Mouse (Mus musculus) Patski (cell line): ENCODE measurements around the gene Pde1b. TPM values are rescaled to one million over a fixed set of nuclear protein-coding genes. Genes with fewer than 3 reads are reported as not detected.

Experiments
- ATAC-seq: fragments of 100-300 bp; one replicate; pipeline ENCODE4 v1.8.0; 2021
- CTCF ChIA-PET: fragments of 350-600 bp; sonication (Branson Sonifier 250); formaldehyde crosslinking; loops from one replicate; lab custom pipeline; 2022; ENCODE audit warnings: inconsistent platforms; lab: Charles Lee
- POLR2A ChIA-PET: fragments of 350-600 bp; sonication (Branson Sonifier 250); formaldehyde crosslinking; loops from one replicate; lab custom pipeline; 2022; ENCODE audit warnings: antibody characterized with exemption, inconsistent platforms; lab: Charles Lee
- DNase-seq: peaks from one replicate; pipeline ENCODE4 v3.0.0-alpha.2; 2011; ENCODE audit warnings: low read depth, low spot score
- H3K27me3 ChIP-seq: fragments of 371-371 bp; one replicate; pipeline ENCODE4 v1.5.1; 2021
- CTCF ChIP-seq: fragments of 100-300 bp; IDR thresholded peaks from one replicate; pipeline ENCODE4 v1.5.1; 2021
- in situ Hi-C: fragments of 300-500 bp; cut with MboI; formaldehyde crosslinking; loops from 3 replicates; pipeline ENCODE4 v1.11.1; 2018; ENCODE audit warnings: low pct_unique_long_range_greater_than_20kb, mixed read lengths
- polyA plus RNA-seq: library from polyadenylated mRNA; unstranded; gene quantifications from one replicate; pipeline ENCODE4 v1.2.3, GENCODE M21; 2021

Gene Pde1b
- polyA plus RNA-seq, 1 experiment from 2014 or later: 1.4 TPM

- H3K27me3 ChIP-seq: peaks cover 32% of the 10 kb centered on the region
- ATAC-seq: peak; percentile 10
- in situ Hi-C loops: no loop called here
- ChIA-PET POLR2A (no interaction called here), CTCF (no interaction called here)
- DNase-seq: no peak
- TF ChIP-seq CTCF: no peak
Observed at GRCm38 (mm10) chr15:103503251-103503600, 392 bp downstream of the Pde1b start.

- CTCF ChIA-PET: interaction anchor here (1.4 kb wide), 1 partner anchor 11 kb away, joined by 4 read pairs; no protein-coding TSS in a partner anchor
- POLR2A ChIA-PET: no interaction called here
Observed at GRCm38 (mm10) chr15:103503660-103504059, 826 bp downstream of the Pde1b start.

GRCm38 (mm10) chr15:103509317-103509716 lies 6.5 kb downstream of the Pde1b start:
- no peak for ATAC-seq
- TF ChIP-seq CTCF: no peak
- peaks cover 31% of the 10 kb centered on the region for H3K27me3 ChIP-seq
- in situ Hi-C loops: no loop called here
- ChIA-PET POLR2A (no interaction called here), CTCF (interaction anchor here (3.3 kb wide), 1 partner anchor 9 kb away, joined by 21 read pairs; no protein-coding TSS in a partner anchor)
- no peak for DNase-seq

More at GRCm38 (mm10) chr15:103503660-103504059, 826 bp downstream of the Pde1b start:
- TF ChIP-seq CTCF: no peak
- in situ Hi-C loops: no loop called here
- peaks cover 32% of the 10 kb centered on the region for H3K27me3 ChIP-seq
- ATAC-seq (no peak), DNase-seq (no peak)

GRCm38 (mm10) chr15:103511652-103512051 lies 8.8 kb downstream of the Pde1b start:
- POLR2A ChIA-PET: interaction anchor here (1.0 kb wide), 1 partner anchor 9 kb away, joined by 4 read pairs; no protein-coding TSS in a partner anchor
- in situ Hi-C loops: no loop called here
- DNase-seq: no peak
- H3K27me3 ChIP-seq: peaks cover 13% of the 10 kb centered on the region
- CTCF ChIA-PET: interaction anchor here (1.3 to 3.3 kb wide), 3 partner anchors 11 to 19 kb away, joined by 3 to 21 read pairs (median 5); no protein-coding TSS in a partner anchor
- no peak for TF ChIP-seq CTCF
- no peak for ATAC-seq

GRCm38 (mm10) chr15:103513621-103514031 lies 10.8 kb downstream of the Pde1b start:
- CTCF ChIA-PET: no interaction called here
- POLR2A ChIA-PET: no interaction called here

GRCm38 (mm10) chr15:103514119-103514518 lies 11.3 kb downstream of the Pde1b start:
- in situ Hi-C loops: no loop called here
- ChIA-PET CTCF (no interaction called here), POLR2A (no interaction called here)
- ATAC-seq (no peak), DNase-seq (no peak)
- peaks cover 5% of the 10 kb centered on the region for H3K27me3 ChIP-seq
- no peak for TF ChIP-seq CTCF

More at GRCm38 (mm10) chr15:103513621-103514031, 10.8 kb downstream of the Pde1b start:
- ATAC-seq: no peak
- no peak for DNase-seq
- peaks cover 5% of the 10 kb centered on the region for H3K27me3 ChIP-seq
- TF ChIP-seq CTCF: no peak
- in situ Hi-C loops: no loop called here

- in situ Hi-C loops: no loop called here
- POLR2A ChIA-PET: no interaction called here
- no peak for DNase-seq
- no peak for ATAC-seq
- CTCF ChIA-PET: no interaction called here
- no peak for TF ChIP-seq CTCF
- H3K27me3 ChIP-seq: peaks cover 5% of the 10 kb centered on the region
Observed at GRCm38 (mm10) chr15:103514914-103515313, 12.1 kb downstream of the Pde1b start.

- no peaks in the 10 kb centered on the region for H3K27me3 ChIP-seq
- POLR2A ChIA-PET: interaction anchor here (0.6 to 1.7 kb wide), 3 partner anchors 8 to 116 kb away, joined by 3 to 7 read pairs (median 4); no protein-coding TSS in a partner anchor
- in situ Hi-C loops: no loop called here
- TF ChIP-seq CTCF: no peak
- CTCF ChIA-PET: interaction anchor here (1.0 to 2.0 kb wide), 4 partner anchors 12 to 33 kb away, joined by 3 to 10 read pairs (median 6); no protein-coding TSS in a partner anchor
- ATAC-seq: peak; percentile 61
- DNase-seq: no peak
Observed at GRCm38 (mm10) chr15:103518600-103519385, 16.0 kb downstream of the Pde1b start.

- H3K27me3 ChIP-seq: no peaks in the 10 kb centered on the region
- no peak for TF ChIP-seq CTCF
- no peak for DNase-seq
- CTCF ChIA-PET: interaction anchor here (1.0 to 2.0 kb wide), 4 partner anchors 11 to 34 kb away, joined by 3 to 10 read pairs (median 8); no protein-coding TSS in a partner anchor
- no peak for ATAC-seq
- POLR2A ChIA-PET: interaction anchor here (1.7 kb wide), 1 partner anchor 9 kb away, joined by 4 read pairs; no protein-coding TSS in a partner anchor
- in situ Hi-C loops: no loop called here
Observed at GRCm38 (mm10) chr15:103519386-103520378, 16.8 kb downstream of the Pde1b start.
